Mouse (Mus musculus) forebrain, embryonic 12.5 days (tissue): ENCODE measurements around the gene Sars2. TPM values are rescaled to one million over a fixed set of nuclear protein-coding genes. Genes with fewer than 3 reads are reported as not detected.

Source experiments
- ATAC-seq: fragments of 200-750 bp; cut with Nextera tagmentation; 2 replicates; pipeline ENCODE4 v1.8.0; 2017; ENCODE audit warnings: moderate TSS enrichment; ENCODE audit not compliant: low FRiP score
- H3K27ac ChIP-seq: fragments of 300-500 bp; sonication (generic); 2 replicates; pipeline ENCODE4 v1.5.1; 2016; ENCODE audit warnings: mild to moderate bottlenecking
- H3K27me3 ChIP-seq: fragments of 300-500 bp; sonication (generic); 2 replicates; pipeline ENCODE4 v1.6.1; 2016; ENCODE audit warnings: mild to moderate bottlenecking
- H3K36me3 ChIP-seq: fragments of 300-500 bp; sonication (generic); replicated peaks from 2 replicates; pipeline ENCODE4 v1.6.1; 2016; ENCODE audit warnings: mild to moderate bottlenecking
- H3K4me1 ChIP-seq: fragments of 300-500 bp; sonication (generic); 2 replicates; pipeline ENCODE4 v1.6.1; 2016
- H3K4me2 ChIP-seq: fragments of 300-500 bp; sonication (generic); 2 replicates; pipeline ENCODE4 v1.6.1; 2016; ENCODE audit warnings: mild to moderate bottlenecking, moderate library complexity
- H3K4me3 ChIP-seq: fragments of 300-500 bp; sonication (generic); replicated peaks from 2 replicates; pipeline ENCODE4 v1.5.1; 2016; ENCODE audit warnings: mild to moderate bottlenecking
- H3K9ac ChIP-seq: fragments of 300-500 bp; sonication (generic); 2 replicates; pipeline ENCODE4 v1.6.1; 2016; ENCODE audit warnings: mild to moderate bottlenecking
- H3K9me3 ChIP-seq: fragments of 300-500 bp; sonication (generic); 2 replicates; pipeline ENCODE4 v1.6.1; 2016
- WGBS: fragments of 180-500 bp; shearing (Covaris S2); methylation state at CpG from one replicate; pipeline ENCODE4 v1.1.7; 2016; 5-methylcytosine and 5-hydroxymethylcytosine counted together
- polyA plus RNA-seq: library from polyadenylated mRNA; unstranded; fragments of >200 nt; fragmentation: Nextera tagmentation; extraction: Ambion mirVana; gene quantifications from 2 replicates; pipeline ENCODE4 v1.2.1, GENCODE M21; 2016

Gene Sars2
- polyA plus RNA-seq, 1 experiment from 2014 or later = 27.9 TPM

GRCm38 (mm10) chr7:28766910-28767309 is 25.1 kb downstream of the Sars2 start:
- 0 out of 2 replicates have a peak, but pooled peaks cover 4% of the 10 kb centered on the region for H3K36me3 ChIP-seq
- peaks cover 27% of the 10 kb centered on the region for H3K4me1 ChIP-seq
- peak overlapping the region; percentile 74 for H3K9ac ChIP-seq
- H3K4me3 ChIP-seq = peak overlapping the region; percentile 79
- H3K9me3 ChIP-seq = no peaks in the 10 kb centered on the region
- WGBS = 4% methylated on average over 14 of the region's 14 CpGs
- no peaks in the 10 kb centered on the region for H3K27me3 ChIP-seq
- peak overlapping the region; percentile 76 for H3K4me2 ChIP-seq
- H3K27ac ChIP-seq = no peak overlapping the region
- 0 out of 2 replicates have a peak, but pooled peaks have one; percentile 9 for ATAC-seq

GRCm38 (mm10) chr7:28767462-28767965 is 25.7 kb downstream of the Sars2 start, which contains the start of gene Nfkbib:
TSS of gene Nfkbib (minus strand) at chr7:28767512.
- ATAC-seq = no peak
- 65% methylated on average over 7 of the region's 7 CpGs for WGBS
- H3K9me3 ChIP-seq = no peaks in the 10 kb centered on the region

GRCm38 (mm10) chr7:28769414-28769958 is 27.7 kb downstream of the Sars2 start:
- ATAC-seq = no peak
- WGBS = 93% methylated on average over 9 of the region's 9 CpGs
- H3K4me1 ChIP-seq = peaks cover 27% of the 10 kb centered on the region

More at GRCm38 (mm10) chr7:28767462-28767965, 25.7 kb downstream of the Sars2 start, which contains the start of gene Nfkbib:
- H3K27ac ChIP-seq = no peak within 1 kb of the TSS
- H3K4me3 ChIP-seq = peak within 1 kb of the TSS; percentile 79
- no peaks in the 10 kb centered on the region for H3K27me3 ChIP-seq
- H3K9ac ChIP-seq = peak within 1 kb of the TSS; percentile 74
- 0 out of 2 replicates have a peak, but pooled peaks cover 8% of the 10 kb centered on the region for H3K36me3 ChIP-seq
- peaks cover 27% of the 10 kb centered on the region for H3K4me1 ChIP-seq
- H3K4me2 ChIP-seq = peak within 1 kb of the TSS; percentile 76

DNA sequence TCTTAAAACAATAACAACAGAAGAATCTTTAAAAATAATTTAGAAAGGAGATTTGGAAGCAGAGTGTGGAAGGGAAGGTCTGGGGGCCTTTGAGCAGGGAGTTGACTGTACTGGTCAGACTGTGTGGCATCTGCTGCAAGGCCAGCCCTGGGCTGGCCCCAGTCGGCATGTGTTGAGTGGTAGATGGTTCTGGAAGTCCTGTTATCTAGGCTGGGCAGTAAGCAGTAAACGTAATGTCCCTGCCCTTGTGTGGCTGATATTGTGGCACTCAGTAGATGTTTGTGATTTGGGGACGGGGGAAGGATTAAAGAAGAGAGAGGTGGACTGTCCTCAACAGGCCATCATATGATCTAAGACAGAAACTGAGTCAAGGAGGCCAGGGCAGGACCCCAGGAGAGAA is 28.5 kb downstream of the Sars2 start:
- H3K9ac ChIP-seq = no peak overlapping the region
- ATAC-seq = no peak
- H3K27ac ChIP-seq = no peak overlapping the region
- 86% methylated on average over 3 of the region's 3 CpGs for WGBS
- H3K4me1 ChIP-seq = peaks cover 24% of the 10 kb centered on the region
- H3K9me3 ChIP-seq = no peaks in the 10 kb centered on the region
- H3K27me3 ChIP-seq = no peaks in the 10 kb centered on the region
- H3K4me2 ChIP-seq = no peak overlapping the region
- 0 out of 2 replicates have a peak, but pooled peaks cover 8% of the 10 kb centered on the region for H3K36me3 ChIP-seq
- H3K4me3 ChIP-seq = no peak overlapping the region

More at GRCm38 (mm10) chr7:28769414-28769958, 27.7 kb downstream of the Sars2 start:
- Histone ChIP-seq H3K9me3 (no peaks in the 10 kb centered on the region), H3K9ac (no peak overlapping the region), H3K4me3 (no peak overlapping the region), H3K27me3 (no peaks in the 10 kb centered on the region), H3K27ac (no peak overlapping the region), H3K4me2 (no peak overlapping the region), H3K36me3 (0 out of 2 replicates have a peak, but pooled peaks cover 8% of the 10 kb centered on the region)

GRCm38 (mm10) chr7:28771867-28772266 is 30.1 kb downstream of the Sars2 start:
- 92% methylated on average over 11 of the region's 11 CpGs for WGBS
- ATAC-seq = no peak
- Histone ChIP-seq H3K27me3 (no peaks in the 10 kb centered on the region), H3K9ac (no peak overlapping the region), H3K36me3 (peaks cover 11% of the 10 kb centered on the region), H3K27ac (no peak overlapping the region), H3K9me3 (no peaks in the 10 kb centered on the region), H3K4me3 (no peak overlapping the region), H3K4me2 (no peak overlapping the region), H3K4me1 (peaks cover 17% of the 10 kb centered on the region)

DNA sequence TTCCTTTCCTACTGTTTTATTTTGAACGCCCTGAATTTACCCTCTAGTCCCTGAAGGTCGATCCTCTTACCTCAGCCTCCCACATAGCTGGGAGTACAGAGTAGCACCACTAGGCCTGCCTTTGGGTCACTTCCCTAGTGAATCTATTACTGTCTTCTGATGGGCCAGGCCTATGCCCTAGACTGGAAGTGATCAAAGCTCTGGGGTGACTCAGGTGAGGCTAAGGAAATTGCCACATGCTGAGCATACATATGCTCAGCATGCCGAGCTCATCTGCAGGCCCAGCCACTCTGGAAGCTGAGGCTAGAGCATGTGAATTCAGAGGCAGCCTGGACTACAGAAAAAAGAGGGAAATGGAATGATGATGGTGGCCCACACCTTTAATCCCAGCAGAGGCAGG is 31.4 kb downstream of the Sars2 start:
- H3K4me1 ChIP-seq = peaks cover 5% of the 10 kb centered on the region; the same call in 1 of the 2 replicates
- 90% methylated on average over 3 of the region's 3 CpGs for WGBS

DNA sequence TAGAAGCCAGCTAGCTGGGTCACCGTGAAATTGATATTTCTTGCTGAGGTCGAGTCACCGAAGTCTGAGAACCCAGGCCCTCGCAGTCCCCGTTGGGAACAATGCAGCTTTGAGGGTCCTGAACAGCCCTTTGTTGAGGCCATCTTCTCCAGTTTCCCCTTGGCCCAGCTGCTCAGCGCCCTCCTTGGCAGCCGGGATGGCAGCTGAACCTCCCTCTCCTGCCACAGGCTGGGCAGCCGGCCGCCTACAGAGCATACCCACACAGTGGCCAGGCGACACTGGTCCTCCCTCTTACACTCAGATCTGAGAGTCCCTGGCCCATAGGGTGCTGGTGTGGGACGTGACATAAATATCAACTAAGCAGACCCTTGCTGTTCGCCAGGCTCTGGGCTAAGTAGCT is 32.4 kb downstream of the Sars2 start:
- H3K9me3 ChIP-seq = no peaks in the 10 kb centered on the region
- H3K4me3 ChIP-seq = no peak overlapping the region
- H3K27ac ChIP-seq = no peak overlapping the region
- no peak overlapping the region for H3K9ac ChIP-seq
- 0 out of 2 replicates have a peak, but pooled peaks cover under 1% of the 10 kb centered on the region for H3K4me1 ChIP-seq
- 81% methylated on average over 12 of the region's 12 CpGs for WGBS
- no peak overlapping the region for H3K4me2 ChIP-seq
- H3K27me3 ChIP-seq = no peaks in the 10 kb centered on the region
- peaks cover 25% of the 10 kb centered on the region for H3K36me3 ChIP-seq
- ATAC-seq = no peak

More for the DNA sequence above, 31.4 kb downstream of the Sars2 start:
- Histone ChIP-seq H3K9me3 (no peaks in the 10 kb centered on the region), H3K4me2 (no peak overlapping the region), H3K27me3 (no peaks in the 10 kb centered on the region), H3K9ac (no peak overlapping the region), H3K4me3 (no peak overlapping the region), H3K36me3 (peaks cover 18% of the 10 kb centered on the region), H3K27ac (no peak overlapping the region)
- no peak for ATAC-seq

GRCm38 (mm10) chr7:28775129-28775528 is 33.3 kb downstream of the Sars2 start:
- 92% methylated on average over 7 of the region's 7 CpGs for WGBS
- Histone ChIP-seq H3K27ac (no peak overlapping the region), H3K36me3 (peaks cover 25% of the 10 kb centered on the region), H3K9me3 (no peaks in the 10 kb centered on the region), H3K27me3 (no peaks in the 10 kb centered on the region), H3K9ac (no peak overlapping the region), H3K4me3 (no peak overlapping the region), H3K4me1 (peaks cover under 1% of the 10 kb centered on the region; the same call in 1 of the 2 replicates), H3K4me2 (no peak overlapping the region)
- no peak for ATAC-seq

- H3K4me3 ChIP-seq = no peak overlapping the region
- H3K9ac ChIP-seq = no peak overlapping the region
- H3K27me3 ChIP-seq = no peaks in the 10 kb centered on the region
- H3K27ac ChIP-seq = no peak overlapping the region
- H3K36me3 ChIP-seq = peaks cover 23% of the 10 kb centered on the region
- no peaks in the 10 kb centered on the region for H3K9me3 ChIP-seq
- ATAC-seq = no peak
- WGBS = 89% methylated on average over 9 of the region's 9 CpGs
- no peak overlapping the region for H3K4me2 ChIP-seq
- peaks cover 3% of the 10 kb centered on the region; the same call in 1 of the 2 replicates for H3K4me1 ChIP-seq
Measured at GRCm38 (mm10) chr7:28778825-28779224, 37.0 kb downstream of the Sars2 start.

DNA sequence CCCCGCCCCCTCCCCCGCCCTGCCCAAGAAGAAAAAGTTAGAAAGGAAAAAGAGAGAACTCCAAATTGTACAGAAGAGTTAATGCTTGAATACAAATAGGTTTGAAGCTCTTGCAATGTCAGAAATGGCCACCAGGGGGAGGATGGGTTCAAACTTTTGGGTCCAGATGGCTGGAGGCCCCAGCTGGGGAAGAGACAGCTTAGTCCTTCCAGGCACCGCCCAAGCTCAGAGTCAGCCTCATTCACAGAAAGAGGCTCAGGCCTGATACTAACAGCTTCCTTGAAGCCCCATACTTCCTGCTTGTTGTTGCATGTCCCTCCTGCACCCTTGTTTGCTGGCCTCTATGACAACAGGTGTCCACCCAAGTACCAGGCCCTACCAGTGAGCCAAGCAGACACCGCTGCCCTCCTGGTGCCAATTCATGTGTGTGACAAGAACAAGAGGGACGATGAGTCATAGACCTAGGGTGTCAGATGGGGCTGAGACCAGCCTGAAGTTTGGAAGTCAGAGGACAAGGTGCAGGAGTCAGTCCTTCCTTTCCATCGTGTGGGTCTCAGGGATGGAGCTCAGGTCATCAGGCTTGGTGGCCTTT is 38.4 kb downstream of the Sars2 start:
- Histone ChIP-seq H3K4me3 (no peak overlapping the region), H3K36me3 (peaks cover 23% of the 10 kb centered on the region), H3K4me2 (no peak overlapping the region), H3K27ac (no peak overlapping the region), H3K9ac (no peak overlapping the region), H3K9me3 (no peaks in the 10 kb centered on the region), H3K27me3 (no peaks in the 10 kb centered on the region), H3K4me1 (peaks cover 3% of the 10 kb centered on the region; the same call in 1 of the 2 replicates)
- 47% methylated on average over 6 of the region's 6 CpGs for WGBS
- ATAC-seq = peak; percentile 77

DNA sequence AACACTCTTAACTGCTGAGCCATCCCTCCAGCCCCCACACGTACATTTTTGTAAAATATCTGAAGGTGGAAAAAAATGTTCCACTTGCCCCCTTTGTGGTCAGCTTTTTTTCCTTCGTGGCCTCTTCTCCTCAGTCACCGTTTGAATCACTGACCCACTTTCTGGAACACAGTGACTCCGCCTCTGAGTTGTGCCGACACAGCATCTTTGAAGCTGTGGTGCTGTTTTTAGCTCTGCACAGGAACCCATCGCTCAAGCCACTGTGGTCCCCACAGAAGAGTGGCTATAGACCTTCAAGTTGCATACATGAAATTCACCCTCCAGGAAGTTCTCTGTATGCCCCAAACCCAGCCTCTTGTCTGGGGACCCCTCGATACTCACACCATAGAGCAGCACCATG is 39.1 kb downstream of the Sars2 start:
- H3K27me3 ChIP-seq = no peaks in the 10 kb centered on the region
- H3K4me1 ChIP-seq = peaks cover 3% of the 10 kb centered on the region; the same call in 1 of the 2 replicates
- H3K36me3 ChIP-seq = peaks cover 30% of the 10 kb centered on the region
- H3K9me3 ChIP-seq = no peaks in the 10 kb centered on the region
- H3K4me3 ChIP-seq = no peak overlapping the region
- no peak overlapping the region for H3K9ac ChIP-seq
- no peak for ATAC-seq
- WGBS = 83% methylated on average over 7 of the region's 7 CpGs
- no peak overlapping the region for H3K4me2 ChIP-seq
- H3K27ac ChIP-seq = no peak overlapping the region

DNA sequence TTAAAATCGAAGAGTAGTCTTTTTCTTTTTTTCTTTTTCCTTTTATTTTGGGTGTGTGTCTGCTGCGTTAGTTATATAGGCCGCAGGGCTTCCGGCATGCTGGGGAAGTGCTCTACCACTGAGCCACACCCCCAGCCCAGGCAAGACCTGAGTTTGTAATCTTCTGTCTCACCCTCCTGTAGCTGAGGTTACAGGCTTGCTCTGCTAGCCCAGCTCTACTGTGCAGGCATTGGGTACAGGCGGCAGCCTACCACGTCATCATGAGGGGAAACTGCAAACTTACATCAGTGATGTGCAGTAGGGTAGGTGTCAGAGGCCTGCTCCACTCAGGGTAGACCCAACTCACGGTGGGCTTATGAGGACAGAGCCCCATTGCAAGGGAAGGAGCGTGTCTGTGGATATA is 39.5 kb downstream of the Sars2 start:
- peaks cover 3% of the 10 kb centered on the region; the same call in 1 of the 2 replicates for H3K4me1 ChIP-seq
- H3K27ac ChIP-seq = no peak overlapping the region
- no peak overlapping the region for H3K4me3 ChIP-seq
- ATAC-seq = no peak
- 91% methylated on average over 8 of the region's 8 CpGs for WGBS
- H3K27me3 ChIP-seq = no peaks in the 10 kb centered on the region
- H3K36me3 ChIP-seq = peaks cover 34% of the 10 kb centered on the region
- H3K9me3 ChIP-seq = no peaks in the 10 kb centered on the region
- no peak overlapping the region for H3K9ac ChIP-seq
- H3K4me2 ChIP-seq = no peak overlapping the region
